Mouse (Mus musculus) forebrain, embryonic 12.5 days (tissue): ENCODE measurements around the gene Klk7. TPM values are rescaled to one million over a fixed set of nuclear protein-coding genes. Genes with fewer than 3 reads are reported as not detected.

Experiments used
- ATAC-seq: fragments of 200-750 bp; cut with Nextera tagmentation; 2 replicates; pipeline ENCODE4 v1.8.0; 2017; ENCODE audit warnings: moderate TSS enrichment; ENCODE audit not compliant: low FRiP score
- H3K27ac ChIP-seq: fragments of 300-500 bp; sonication (generic); 2 replicates; pipeline ENCODE4 v1.5.1; 2016; ENCODE audit warnings: mild to moderate bottlenecking
- H3K27me3 ChIP-seq: fragments of 300-500 bp; sonication (generic); 2 replicates; pipeline ENCODE4 v1.6.1; 2016; ENCODE audit warnings: mild to moderate bottlenecking
- H3K36me3 ChIP-seq: fragments of 300-500 bp; sonication (generic); replicated peaks from 2 replicates; pipeline ENCODE4 v1.6.1; 2016; ENCODE audit warnings: mild to moderate bottlenecking
- H3K4me1 ChIP-seq: fragments of 300-500 bp; sonication (generic); 2 replicates; pipeline ENCODE4 v1.6.1; 2016
- H3K4me2 ChIP-seq: fragments of 300-500 bp; sonication (generic); 2 replicates; pipeline ENCODE4 v1.6.1; 2016; ENCODE audit warnings: mild to moderate bottlenecking, moderate library complexity
- H3K4me3 ChIP-seq: fragments of 300-500 bp; sonication (generic); replicated peaks from 2 replicates; pipeline ENCODE4 v1.5.1; 2016; ENCODE audit warnings: mild to moderate bottlenecking
- H3K9ac ChIP-seq: fragments of 300-500 bp; sonication (generic); 2 replicates; pipeline ENCODE4 v1.6.1; 2016; ENCODE audit warnings: mild to moderate bottlenecking
- H3K9me3 ChIP-seq: fragments of 300-500 bp; sonication (generic); 2 replicates; pipeline ENCODE4 v1.6.1; 2016
- WGBS: fragments of 180-500 bp; shearing (Covaris S2); methylation state at CpG from one replicate; pipeline ENCODE4 v1.1.7; 2016; 5-methylcytosine and 5-hydroxymethylcytosine counted together
- polyA plus RNA-seq: library from polyadenylated mRNA; unstranded; fragments of >200 nt; fragmentation: Nextera tagmentation; extraction: Ambion mirVana; gene quantifications from 2 replicates; pipeline ENCODE4 v1.2.1, GENCODE M21; 2016

Gene Klk7
- polyA plus RNA-seq, 1 experiment from 2014 or later = not detected

DNA sequence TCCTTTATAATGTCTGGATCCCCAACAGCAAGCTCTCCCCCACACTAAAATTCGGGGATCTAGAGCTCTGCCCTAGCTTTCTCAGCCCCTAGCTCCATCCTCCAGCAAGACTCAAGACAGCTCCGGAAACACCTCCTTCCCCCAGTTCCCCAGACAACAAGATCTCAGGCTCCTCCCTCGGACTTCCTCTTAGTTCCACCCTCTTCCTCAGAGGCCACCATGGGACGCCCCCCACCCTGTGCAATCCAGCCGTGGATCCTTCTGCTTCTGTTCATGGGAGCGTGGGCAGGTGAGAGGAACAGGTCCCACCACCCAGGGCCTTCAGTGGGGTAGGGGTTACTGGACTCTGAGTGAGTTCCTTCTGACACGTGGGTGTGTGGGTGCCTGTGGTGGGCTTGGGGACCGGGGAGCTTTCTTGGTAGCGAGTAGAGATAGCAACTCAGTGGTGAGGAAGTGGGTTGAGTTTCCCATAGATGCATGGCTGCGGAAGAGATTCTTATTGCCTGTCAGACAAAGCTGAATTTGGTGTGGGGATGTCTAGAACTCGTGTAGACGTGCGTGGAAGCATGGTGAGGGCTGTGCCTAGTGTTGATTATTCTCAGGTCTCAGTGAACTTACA is 13.1 kb upstream of the Klk7 start:
- Histone ChIP-seq H3K9ac (no peak overlapping the region), H3K4me1 (peaks cover 14% of the 10 kb centered on the region), H3K27ac (no peak overlapping the region), H3K4me3 (peak overlapping the region; percentile 46), H3K9me3 (no peaks in the 10 kb centered on the region), H3K36me3 (no peaks in the 10 kb centered on the region), H3K27me3 (peaks cover 49% of the 10 kb centered on the region), H3K4me2 (peak overlapping the region; percentile 79)
- WGBS = 39% methylated on average over 13 of the region's 13 CpGs
- 0 out of 2 replicates have a peak, but pooled peaks have one; percentile 4 for ATAC-seq

DNA sequence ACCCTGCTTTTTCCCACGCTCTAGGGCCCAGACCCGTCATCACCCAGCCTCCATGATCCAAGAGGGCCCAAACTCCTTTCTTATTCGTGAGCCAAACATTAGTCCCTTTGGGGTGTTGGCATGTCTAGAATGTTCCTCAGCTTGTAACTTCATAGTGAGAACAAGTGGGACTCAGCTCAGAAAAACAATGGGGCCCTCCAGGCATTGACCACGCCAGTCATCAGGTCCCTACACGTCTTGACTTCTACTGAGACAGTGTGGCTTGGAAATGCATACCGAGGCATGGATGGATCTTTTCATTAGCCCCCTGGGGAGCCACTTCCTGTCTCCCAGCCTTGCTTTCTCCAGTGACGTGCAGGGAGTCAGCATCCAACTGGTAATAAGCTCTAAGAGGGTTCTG is 11.2 kb upstream of the Klk7 start:
- no peaks in the 10 kb centered on the region for H3K9me3 ChIP-seq
- WGBS = 82% methylated on average over 7 of the region's 7 CpGs
- no peak overlapping the region for H3K4me2 ChIP-seq
- H3K27me3 ChIP-seq = peaks cover 41% of the 10 kb centered on the region
- no peak overlapping the region for H3K27ac ChIP-seq
- H3K4me1 ChIP-seq = peaks cover 14% of the 10 kb centered on the region
- H3K9ac ChIP-seq = no peak overlapping the region
- H3K4me3 ChIP-seq = no peak overlapping the region
- no peak for ATAC-seq
- no peaks in the 10 kb centered on the region for H3K36me3 ChIP-seq

DNA sequence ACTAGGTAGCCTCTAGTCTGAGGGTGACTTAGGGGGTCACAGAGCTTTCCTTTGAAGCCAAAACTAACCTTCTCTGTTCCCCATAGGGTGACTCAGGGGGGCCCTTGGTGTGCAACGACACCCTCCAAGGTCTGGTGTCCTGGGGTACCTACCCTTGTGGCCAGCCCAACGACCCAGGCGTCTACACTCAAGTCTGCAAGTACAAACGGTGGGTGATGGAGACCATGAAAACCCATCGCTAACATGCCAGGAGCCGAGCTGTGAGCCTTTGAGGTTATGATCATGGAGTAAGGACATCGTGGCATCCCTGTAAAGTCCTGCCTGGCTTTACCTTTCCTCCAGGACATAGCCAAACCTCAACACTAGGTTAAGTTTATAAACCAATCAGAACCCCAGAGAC is 4.1 kb downstream of the Klk7 start:
- WGBS = 86% methylated on average over 7 of the region's 7 CpGs
- no peaks in the 10 kb centered on the region for H3K9me3 ChIP-seq
- no peaks in the 10 kb centered on the region for H3K27me3 ChIP-seq

DNA sequence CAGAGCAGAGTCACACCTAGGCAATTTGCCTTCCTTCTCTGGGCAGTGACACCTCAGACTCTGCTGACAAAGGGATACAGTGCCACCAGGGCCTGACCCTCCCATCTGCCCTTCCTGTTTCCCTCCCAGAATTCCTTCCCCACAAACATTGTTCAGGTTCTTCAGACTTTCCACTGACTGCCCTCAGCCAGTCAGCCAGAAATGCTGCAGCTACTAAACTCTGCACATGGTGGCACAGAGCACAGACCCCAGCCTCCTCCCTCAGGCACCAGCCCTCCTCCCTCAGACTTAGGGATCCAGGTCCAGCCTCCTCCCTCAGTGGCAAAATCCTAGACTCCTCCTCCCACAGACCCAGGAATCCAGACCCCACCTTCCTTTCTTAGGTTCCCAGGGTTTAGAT is 5.7 kb downstream of the Klk7 start:
- H3K36me3 ChIP-seq = no peaks in the 10 kb centered on the region
- H3K27ac ChIP-seq = no peak overlapping the region
- H3K4me1 ChIP-seq = no peaks in the 10 kb centered on the region
- no peaks in the 10 kb centered on the region for H3K9me3 ChIP-seq
- no peak overlapping the region for H3K4me3 ChIP-seq
- H3K27me3 ChIP-seq = no peaks in the 10 kb centered on the region
- H3K9ac ChIP-seq = no peak overlapping the region
- no peak overlapping the region for H3K4me2 ChIP-seq
- no peak for ATAC-seq

More for the DNA sequence above, 4.1 kb downstream of the Klk7 start:
- Histone ChIP-seq H3K4me1 (no peaks in the 10 kb centered on the region), H3K36me3 (no peaks in the 10 kb centered on the region), H3K4me3 (no peak overlapping the region), H3K27ac (no peak overlapping the region), H3K9ac (no peak overlapping the region), H3K4me2 (no peak overlapping the region)
- ATAC-seq = no peak

DNA sequence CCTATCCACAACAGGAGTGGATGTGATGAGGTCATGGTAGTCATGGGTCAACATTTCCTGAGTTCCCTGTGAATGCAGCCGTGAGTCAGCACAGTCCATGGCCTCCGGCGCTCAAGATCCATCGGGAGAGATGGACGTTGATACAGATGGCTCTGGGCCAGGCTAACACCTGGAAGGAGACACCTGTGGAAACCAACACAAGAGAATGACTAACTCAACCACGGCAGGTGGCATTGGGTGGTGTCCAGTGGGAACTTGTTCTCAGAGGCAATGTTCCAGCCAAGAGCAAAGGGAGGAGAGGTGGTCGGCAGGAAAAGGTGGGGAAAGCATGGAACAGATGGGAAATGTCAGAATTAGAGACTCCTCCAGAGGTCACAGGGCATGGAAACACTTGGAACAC is 10.5 kb downstream of the Klk7 start:
- Histone ChIP-seq H3K9ac (no peak overlapping the region), H3K4me3 (no peak overlapping the region), H3K36me3 (no peaks in the 10 kb centered on the region), H3K27ac (no peak overlapping the region), H3K9me3 (no peaks in the 10 kb centered on the region), H3K27me3 (no peaks in the 10 kb centered on the region), H3K4me1 (no peaks in the 10 kb centered on the region), H3K4me2 (no peak overlapping the region)
- no peak for ATAC-seq
- WGBS = 91% methylated on average over 7 of the region's 7 CpGs

DNA sequence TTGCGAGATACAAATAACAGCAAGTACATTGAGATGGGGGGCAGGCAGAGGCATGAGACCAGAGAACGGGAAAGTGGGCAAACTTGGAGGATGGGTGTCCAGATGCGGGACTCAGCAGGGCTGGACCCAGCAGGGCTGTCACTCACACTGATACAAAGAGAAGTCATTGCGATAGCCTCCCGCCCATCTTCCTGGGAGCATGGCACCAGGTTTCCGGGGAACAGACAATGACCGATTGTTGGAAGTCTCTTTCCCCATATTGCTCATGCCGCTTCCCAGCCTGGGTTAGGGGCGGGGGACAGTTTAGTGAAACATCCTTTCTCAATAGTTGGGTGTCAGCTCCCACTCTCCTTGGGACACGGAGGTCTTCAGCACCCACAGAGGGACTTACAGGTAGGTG is 13.1 kb downstream of the Klk7 start, which contains the start of gene Klk6:
Gene Klk6 (plus strand): TSS at position 301 of the 400 bp plus-strand sequence.
- Histone ChIP-seq H3K9ac (no peak within 1 kb of the TSS), H3K36me3 (no peaks in the 10 kb centered on the region), H3K27ac (no peak within 1 kb of the TSS), H3K27me3 (no peaks in the 10 kb centered on the region), H3K4me2 (no peak within 1 kb of the TSS), H3K4me1 (no peaks in the 10 kb centered on the region), H3K4me3 (no peak within 1 kb of the TSS), H3K9me3 (no peaks in the 10 kb centered on the region)
- WGBS = 80% methylated on average over 10 of the region's 10 CpGs
- no peak for ATAC-seq

DNA sequence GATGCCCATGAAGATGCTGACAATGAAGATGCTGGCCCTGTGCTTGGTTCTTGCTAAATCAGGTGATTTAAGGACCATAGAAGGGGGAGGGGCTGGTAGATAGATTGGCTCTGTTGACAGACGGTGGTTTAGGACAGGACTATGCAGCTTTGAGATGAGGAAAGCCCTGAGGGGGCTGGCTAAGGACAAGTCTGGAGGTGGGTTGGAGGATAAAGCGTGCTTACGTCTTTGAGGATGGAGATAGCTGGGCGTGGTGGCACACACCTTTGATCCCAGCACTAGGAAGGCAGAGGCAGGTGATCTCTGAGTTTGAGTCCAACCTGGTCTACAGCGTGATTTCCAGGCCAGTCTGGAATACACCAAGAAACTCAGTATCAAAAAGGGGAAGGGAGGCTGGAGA is 15.0 kb downstream of the Klk7 start:
- no peaks in the 10 kb centered on the region for H3K9me3 ChIP-seq
- no peaks in the 10 kb centered on the region for H3K4me1 ChIP-seq
- ATAC-seq = no peak
- no peak overlapping the region for H3K9ac ChIP-seq
- no peak overlapping the region for H3K27ac ChIP-seq
- no peak overlapping the region for H3K4me2 ChIP-seq
- no peak overlapping the region for H3K4me3 ChIP-seq
- H3K36me3 ChIP-seq = no peaks in the 10 kb centered on the region
- H3K27me3 ChIP-seq = no peaks in the 10 kb centered on the region
- 93% methylated on average over 5 of the region's 5 CpGs for WGBS

DNA sequence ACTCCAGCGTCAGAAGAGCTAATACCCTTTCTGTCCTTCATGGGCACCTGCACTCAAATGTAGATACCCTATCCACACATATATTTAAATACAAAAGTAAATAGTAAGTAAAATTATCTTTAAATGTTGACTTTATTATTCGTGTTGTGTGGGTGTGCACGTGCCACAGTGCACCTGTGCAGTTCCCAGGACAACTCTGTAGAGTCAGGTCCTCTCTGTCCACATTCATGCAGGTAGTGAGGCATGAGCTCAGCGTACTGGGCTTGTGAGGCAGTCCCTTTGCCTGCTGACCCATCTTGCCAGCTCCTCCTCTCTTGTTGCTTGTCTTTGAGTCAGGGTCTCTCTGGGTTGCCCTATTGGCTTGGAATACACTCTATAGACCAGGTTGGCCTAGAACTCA is 16.6 kb downstream of the Klk7 start:
- H3K27me3 ChIP-seq = no peaks in the 10 kb centered on the region
- no peak overlapping the region for H3K4me3 ChIP-seq
- H3K4me1 ChIP-seq = no peaks in the 10 kb centered on the region
- no peak for ATAC-seq
- H3K9ac ChIP-seq = no peak overlapping the region
- no peaks in the 10 kb centered on the region for H3K36me3 ChIP-seq
- no peak overlapping the region for H3K4me2 ChIP-seq
- H3K9me3 ChIP-seq = no peaks in the 10 kb centered on the region
- H3K27ac ChIP-seq = no peak overlapping the region
- 85% methylated on average over 4 of the region's 4 CpGs for WGBS

DNA sequence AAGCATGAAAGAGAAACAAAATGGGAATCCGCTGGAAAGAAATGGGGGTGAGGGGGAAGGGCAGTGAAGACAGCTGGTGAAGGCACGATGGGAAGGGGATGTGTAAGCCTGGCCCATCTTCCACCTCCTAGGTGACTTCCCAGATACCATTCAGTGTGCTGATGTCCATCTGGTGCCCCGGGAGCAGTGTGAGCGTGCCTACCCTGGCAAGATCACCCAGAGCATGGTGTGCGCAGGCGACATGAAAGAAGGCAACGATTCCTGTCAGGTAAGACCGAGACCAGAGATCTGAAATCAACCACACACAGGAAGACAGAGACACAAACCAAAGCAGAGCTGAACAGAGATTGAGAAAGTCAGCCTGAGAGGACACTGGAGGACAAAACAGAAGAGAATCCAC is 17.9 kb downstream of the Klk7 start:
- ATAC-seq = no peak
- Histone ChIP-seq H3K9ac (no peak overlapping the region), H3K27me3 (no peaks in the 10 kb centered on the region), H3K4me3 (no peak overlapping the region), H3K27ac (no peak overlapping the region), H3K4me2 (no peak overlapping the region), H3K4me1 (no peaks in the 10 kb centered on the region), H3K9me3 (no peaks in the 10 kb centered on the region), H3K36me3 (no peaks in the 10 kb centered on the region)
- 91% methylated on average over 8 of the region's 8 CpGs for WGBS

DNA sequence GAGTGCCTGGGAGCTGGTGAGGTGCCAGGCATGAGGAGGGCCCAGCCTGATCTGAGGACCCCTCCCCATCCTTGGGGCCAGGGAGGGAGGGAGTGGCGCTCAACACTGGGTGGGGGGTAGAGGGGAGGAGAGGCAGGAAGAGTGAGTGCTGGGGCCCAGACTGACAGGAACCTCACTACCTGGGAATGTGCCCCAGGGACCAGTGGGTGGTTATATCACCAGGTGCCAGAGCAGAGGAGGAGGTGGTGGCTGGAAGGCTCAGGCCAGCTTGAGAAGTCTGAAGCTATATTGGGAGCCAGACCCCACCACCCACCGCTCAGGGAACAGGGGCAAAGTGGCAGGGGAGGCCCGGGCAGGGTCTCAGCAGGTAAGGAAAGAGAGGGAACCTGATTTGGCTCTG is 30.6 kb downstream of the Klk7 start, which contains the start of gene Klk5:
Gene Klk5 (plus strand): TSS at position 271 of the 400 bp plus-strand sequence.
- H3K4me2 ChIP-seq = no peak within 1 kb of the TSS
- no peak for ATAC-seq
- no peaks in the 10 kb centered on the region for H3K36me3 ChIP-seq
- WGBS = 54% methylated on average over 2 of the region's 3 CpGs
- no peak within 1 kb of the TSS for H3K4me3 ChIP-seq
- H3K4me1 ChIP-seq = no peaks in the 10 kb centered on the region
- no peaks in the 10 kb centered on the region for H3K9me3 ChIP-seq
- no peak within 1 kb of the TSS for H3K27ac ChIP-seq
- no peaks in the 10 kb centered on the region for H3K27me3 ChIP-seq
- H3K9ac ChIP-seq = no peak within 1 kb of the TSS

DNA sequence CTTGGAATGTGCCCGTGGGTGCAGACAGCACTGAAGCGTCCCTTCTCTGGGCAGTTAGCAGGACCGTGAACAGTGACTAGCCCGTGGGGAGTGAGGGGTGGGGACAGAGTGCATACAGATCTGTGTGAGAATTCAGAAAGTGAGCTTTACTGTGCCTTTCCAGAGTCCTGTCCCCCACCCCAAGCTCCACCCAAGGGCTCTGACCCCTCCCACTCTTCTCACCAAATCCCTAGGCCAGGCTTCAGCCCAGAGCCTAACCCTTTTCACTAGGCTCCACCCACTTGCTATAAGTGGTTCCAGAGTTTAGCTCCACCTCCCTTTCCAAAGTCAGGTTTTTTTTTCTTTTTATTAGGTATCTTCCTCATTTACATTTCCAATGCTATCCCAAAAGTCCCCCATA is 32.7 kb downstream of the Klk7 start:
- H3K9ac ChIP-seq = no peak overlapping the region

DNA sequence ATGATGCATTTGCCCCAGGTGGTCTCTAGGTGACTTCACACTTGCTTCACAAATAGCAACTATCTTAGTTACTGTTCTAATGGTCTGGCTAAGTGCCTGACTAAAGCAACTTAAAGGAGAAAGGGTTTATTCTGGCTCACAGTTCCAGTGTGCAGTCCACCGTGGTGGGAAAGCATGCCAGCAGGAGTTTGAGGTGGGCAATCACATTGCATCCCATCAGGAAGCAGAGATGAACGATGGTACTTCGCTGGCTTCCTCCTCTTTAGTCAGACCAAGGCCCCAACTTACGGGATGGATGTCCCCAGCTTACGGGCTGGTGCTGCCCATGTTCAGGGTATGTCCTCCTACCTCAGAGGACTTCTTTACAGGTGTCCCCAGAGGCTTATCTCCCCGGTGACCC is 40.5 kb downstream of the Klk7 start:
- no peak overlapping the region for H3K27ac ChIP-seq
- no peaks in the 10 kb centered on the region for H3K36me3 ChIP-seq
- no peaks in the 10 kb centered on the region for H3K27me3 ChIP-seq
- H3K4me1 ChIP-seq = no peaks in the 10 kb centered on the region
- no peak overlapping the region for H3K4me3 ChIP-seq
- H3K9me3 ChIP-seq = peaks cover 5% of the 10 kb centered on the region; the same call in 1 of the 2 replicates
- no peak overlapping the region for H3K4me2 ChIP-seq
- no peak for ATAC-seq
- no peak overlapping the region for H3K9ac ChIP-seq
- WGBS = 92% methylated on average over 6 of the region's 6 CpGs

More for the DNA sequence above, 32.7 kb downstream of the Klk7 start:
- H3K4me3 ChIP-seq = no peak overlapping the region
- no peaks in the 10 kb centered on the region for H3K9me3 ChIP-seq
- H3K4me2 ChIP-seq = no peak overlapping the region
- 88% methylated on average over 4 of the region's 4 CpGs for WGBS
- H3K4me1 ChIP-seq = no peaks in the 10 kb centered on the region
- H3K36me3 ChIP-seq = no peaks in the 10 kb centered on the region
- no peak for ATAC-seq
- H3K27ac ChIP-seq = no peak overlapping the region
- no peaks in the 10 kb centered on the region for H3K27me3 ChIP-seq

DNA sequence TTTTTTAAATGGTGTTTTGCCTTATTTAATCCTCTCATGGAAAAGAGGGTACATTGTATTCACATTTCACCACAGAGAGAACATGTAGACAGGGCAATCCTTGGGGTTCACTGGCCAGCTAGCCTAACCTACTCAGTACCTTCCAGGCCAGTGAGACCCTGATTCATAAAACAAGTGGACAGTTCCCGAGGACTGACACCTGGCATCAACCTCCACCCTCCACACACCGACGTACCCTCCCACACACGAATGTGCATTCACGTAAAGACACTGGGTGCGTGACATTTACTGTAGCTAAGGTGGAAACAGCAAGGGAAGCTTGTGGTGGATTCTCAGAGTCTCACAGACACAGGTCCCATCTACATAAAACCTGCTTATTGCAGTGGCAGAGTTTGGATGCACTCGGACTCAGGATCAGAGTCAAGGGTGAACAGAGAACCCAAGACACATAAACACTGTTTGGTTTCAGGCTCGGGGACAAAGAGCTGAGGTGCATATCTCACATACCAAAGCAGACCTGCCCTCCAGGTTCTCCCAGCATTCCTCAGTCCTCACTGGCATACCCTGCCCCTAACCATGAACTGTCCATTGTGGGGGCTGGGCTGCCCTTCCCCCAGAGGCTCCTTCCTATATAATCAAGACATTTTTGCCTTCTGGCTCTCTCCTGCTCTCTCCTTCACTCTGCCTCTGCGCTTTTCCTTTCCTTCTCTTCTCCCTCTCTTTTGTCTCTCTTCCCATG is 43.7 kb downstream of the Klk7 start:
- WGBS = 85% methylated on average over 9 of the region's 9 CpGs
- Histone ChIP-seq H3K4me2 (no peak overlapping the region), H3K36me3 (no peaks in the 10 kb centered on the region), H3K9ac (no peak overlapping the region), H3K4me1 (no peaks in the 10 kb centered on the region), H3K9me3 (peaks cover 5% of the 10 kb centered on the region; the same call in 1 of the 2 replicates), H3K27ac (no peak overlapping the region), H3K4me3 (no peak overlapping the region), H3K27me3 (no peaks in the 10 kb centered on the region)
- no peak for ATAC-seq
